Mouse (Mus musculus): Measurements from ENCODE around the gene Ryr2.

DNA sequence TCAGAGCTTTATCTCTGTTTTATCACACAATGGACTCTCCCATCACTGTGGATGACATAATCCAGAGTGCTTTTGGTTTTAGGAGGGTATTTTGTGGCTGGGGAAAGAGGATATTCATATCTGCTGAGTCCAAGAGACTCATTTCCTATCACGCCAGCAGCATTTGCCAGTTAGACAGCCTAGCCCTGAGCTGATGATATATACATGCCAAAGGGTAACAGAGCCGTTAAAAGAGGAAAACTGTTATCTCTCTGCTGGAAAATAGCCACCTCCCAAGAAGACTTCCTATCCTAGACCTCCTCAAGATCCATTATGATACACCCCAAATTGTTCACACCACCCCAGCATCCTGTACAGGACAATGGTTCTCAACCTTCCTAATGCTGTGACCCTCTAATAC is 191.1 kb downstream of the Ryr2 start:
- TF ChIP-seq CHD2 (IDR thresholded peaks at IDR 0.05; ENCODE audit: low read depth, low read length) (no peak), MAFK (IDR thresholded peaks at IDR 0.05; ENCODE audit: insufficient read depth, low read depth, low read length) (no peak), ZNF384 (IDR thresholded peaks at IDR 0.05; ENCODE audit: low read depth, low read length) (no peak)
